Mouse (Mus musculus) left cerebral cortex, adult 11 months (tissue): ENCODE measurements around the gene St3gal5.
A peak's percentile ranks its signal among the peaks of the same experiment; 100 is the strongest.
"Not testable (repeated sequence)": the region's sequence is repeated elsewhere in the genome, so short reads cannot be mapped to it uniquely, and the experiment has no call there.

Source experiments
- DNase-seq: peaks from one replicate; pipeline ENCODE4 v3.0.0; 2022; ENCODE audit warnings: low spot score

Gene St3gal5

GRCm38 (mm10) chr6:72134850-72135515 is 37.6 kb downstream of the St3gal5 start:
- no peak for DNase-seq

DNA sequence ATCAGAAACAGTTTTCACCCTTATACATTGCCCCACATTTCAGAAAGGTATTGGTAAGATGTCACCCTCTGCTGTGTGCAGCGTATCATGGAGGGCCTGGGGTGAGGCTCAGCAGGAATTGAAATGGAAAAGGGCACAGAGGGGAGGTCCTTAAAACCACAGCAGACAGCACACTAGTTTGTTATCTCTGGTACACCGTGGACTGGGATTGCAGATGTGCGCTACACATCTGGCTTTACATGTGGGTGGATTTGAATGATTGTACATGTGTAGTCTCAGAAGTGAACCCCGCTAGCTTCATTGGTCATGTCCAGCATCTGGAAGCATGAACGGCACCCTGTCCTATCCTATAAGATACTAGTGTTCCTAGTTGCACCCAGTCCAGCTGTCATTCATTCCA is 38.6 kb downstream of the St3gal5 start:
- no peak for DNase-seq

GRCm38 (mm10) chr6:72136543-72136942 is 39.2 kb downstream of the St3gal5 start:
- no peak for DNase-seq

- no peak for DNase-seq
Measured at GRCm38 (mm10) chr6:72139508-72140193, 42.3 kb downstream of the St3gal5 start.

DNA sequence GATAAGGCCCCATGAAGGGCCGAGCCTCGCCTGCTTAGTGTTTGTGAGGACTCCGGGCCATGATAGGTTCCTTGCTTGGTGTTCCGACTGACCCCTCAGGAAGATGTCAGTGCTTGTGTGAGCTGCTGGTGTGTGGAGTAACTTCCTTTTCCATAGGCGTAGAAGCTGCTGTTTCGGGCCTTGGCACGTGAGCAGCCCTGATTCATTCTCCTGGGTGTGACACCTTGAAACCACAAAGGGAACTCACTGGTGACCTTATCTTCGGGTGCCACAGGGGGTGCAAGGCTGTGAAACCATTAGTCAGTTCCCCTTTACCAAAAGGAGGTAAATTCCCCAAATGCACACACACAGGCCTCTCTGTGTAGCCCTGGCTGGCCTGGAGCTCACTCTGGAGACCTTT is 43.0 kb downstream of the St3gal5 start:
- no peak for DNase-seq

DNA sequence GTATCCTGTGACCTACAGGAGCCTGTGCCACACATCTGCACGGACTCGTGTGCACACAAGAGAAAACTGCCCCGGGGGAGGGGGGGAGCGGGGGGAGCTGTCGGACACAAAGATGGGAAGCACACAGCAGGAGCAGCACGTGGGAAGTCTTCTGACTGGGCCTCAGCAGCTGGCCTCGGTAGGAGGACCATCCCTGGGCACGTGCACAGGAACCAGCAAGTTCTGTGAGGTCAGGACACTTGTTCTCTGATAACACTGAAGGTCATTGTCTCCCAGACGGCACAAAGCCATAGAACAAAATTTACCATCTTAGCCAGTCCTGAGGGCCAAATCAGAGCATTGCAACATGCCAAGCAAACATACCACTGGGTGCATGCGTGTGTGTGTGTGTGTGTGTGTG is 43.8 kb downstream of the St3gal5 start:
- no peak for DNase-seq

- no peak for DNase-seq
Measured at GRCm38 (mm10) chr6:72142561-72142960, 45.2 kb downstream of the St3gal5 start.

GRCm38 (mm10) chr6:72144353-72144752 is 47.0 kb downstream of the St3gal5 start:
- DNase-seq = no peak

DNA sequence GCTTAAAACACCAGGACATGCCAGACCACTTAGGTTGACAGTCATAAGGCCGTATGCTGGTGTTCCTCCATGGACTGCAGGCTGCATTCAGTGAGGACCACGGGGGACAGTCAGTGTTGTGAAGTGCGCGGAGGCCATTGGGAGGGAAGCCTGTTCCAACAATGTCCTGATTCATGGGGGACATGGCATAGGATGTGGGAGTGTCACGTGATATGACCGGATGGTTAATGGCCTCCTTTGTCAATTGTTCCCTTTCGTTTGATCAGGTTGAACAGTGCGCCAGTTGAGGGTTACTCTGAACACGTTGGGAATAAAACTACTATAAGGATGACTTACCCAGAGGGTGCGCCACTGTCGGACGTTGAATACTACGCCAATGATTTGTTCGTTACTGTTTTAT is 49.4 kb downstream of the St3gal5 start:
- peak; percentile 25 for DNase-seq

GRCm38 (mm10) chr6:72148721-72149120 is 51.3 kb downstream of the St3gal5 start:
- DNase-seq = no peak

- no peak for DNase-seq
Measured at GRCm38 (mm10) chr6:72149797-72150196, 52.4 kb downstream of the St3gal5 start.

DNA sequence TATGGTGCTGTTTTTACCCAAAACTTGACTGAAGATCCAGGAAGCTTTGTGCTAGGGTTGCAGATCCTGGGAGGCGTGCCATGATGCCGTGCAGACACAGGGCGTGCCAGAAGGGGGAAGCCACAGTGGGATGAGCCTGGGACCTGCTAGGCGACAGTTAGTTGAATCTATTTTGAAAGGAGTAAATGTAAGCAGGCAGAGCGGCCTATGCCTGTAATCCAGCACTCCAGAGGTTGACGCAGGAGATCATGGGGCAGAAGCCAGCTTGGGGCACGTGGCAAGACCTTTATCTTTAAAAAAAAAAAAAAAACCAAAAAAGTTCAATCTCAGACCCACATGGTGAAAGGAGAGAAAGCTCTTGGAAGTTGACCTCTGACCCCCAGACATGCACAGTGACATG is 55.3 kb downstream of the St3gal5 start:
- DNase-seq = no peak

GRCm38 (mm10) chr6:72153455-72153854 is 56.1 kb downstream of the St3gal5 start:
- no peak for DNase-seq

GRCm38 (mm10) chr6:72154008-72154407 is 56.6 kb downstream of the St3gal5 start:
- not testable (repeated sequence) for DNase-seq

DNA sequence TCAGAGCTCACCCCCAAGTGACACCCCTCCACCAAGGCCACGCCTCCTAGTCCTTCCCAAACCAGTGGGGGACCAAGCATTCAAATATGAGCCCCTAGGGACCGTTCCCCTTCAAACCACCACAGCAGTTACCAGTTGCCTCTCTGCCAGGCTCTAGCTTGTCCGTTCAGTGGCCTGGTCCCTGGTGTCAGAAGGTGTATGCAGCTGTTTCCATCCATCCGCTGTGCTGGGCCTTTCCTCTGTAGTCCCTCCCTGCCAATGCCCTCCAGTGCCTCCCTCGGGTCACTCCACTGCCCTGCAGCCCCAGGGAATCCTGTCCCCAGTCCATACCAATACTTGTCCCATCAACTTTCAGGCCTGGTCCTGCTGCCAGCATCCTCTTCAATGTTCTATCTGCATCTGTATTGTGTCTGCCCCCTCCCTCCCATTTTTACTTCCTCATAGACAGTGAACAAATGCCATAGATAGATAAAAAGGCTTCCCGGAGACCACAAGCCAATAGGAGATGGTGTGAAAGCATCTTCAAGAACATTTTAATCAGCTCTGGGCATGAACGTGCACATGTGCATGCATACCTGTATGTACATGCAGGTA is 57.6 kb downstream of the St3gal5 start:
- DNase-seq = no peak

GRCm38 (mm10) chr6:72155649-72156048 is 58.3 kb downstream of the St3gal5 start:
- no peak for DNase-seq

GRCm38 (mm10) chr6:72158966-72159764 is 61.8 kb downstream of the St3gal5 start:
- DNase-seq = no peak

DNA sequence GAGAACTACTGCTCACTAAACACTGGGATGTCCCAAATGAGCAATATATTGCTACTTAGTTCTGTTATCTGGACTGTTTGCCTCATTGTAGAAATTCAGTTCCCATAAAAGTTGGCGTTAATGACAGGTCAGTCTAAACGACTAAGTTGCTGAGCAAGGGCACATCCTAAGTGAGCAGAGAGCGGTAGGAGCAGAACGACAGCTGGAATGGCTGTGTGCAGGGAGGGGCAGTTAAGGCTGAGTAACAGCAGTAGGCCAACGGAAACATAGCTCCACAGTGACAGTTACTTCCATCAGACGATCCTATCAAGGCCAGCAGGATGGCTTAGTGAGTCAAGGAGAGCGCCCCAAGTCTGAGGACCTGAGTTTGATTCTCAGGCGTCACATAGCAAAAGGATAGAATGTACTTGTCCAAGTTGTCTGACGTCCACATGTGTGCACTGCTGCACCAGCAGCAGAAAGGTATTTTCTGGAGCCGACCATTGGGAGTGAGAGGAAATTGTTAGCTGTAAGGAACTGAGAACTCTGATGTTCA is 62.5 kb downstream of the St3gal5 start:
- no peak for DNase-seq

DNA sequence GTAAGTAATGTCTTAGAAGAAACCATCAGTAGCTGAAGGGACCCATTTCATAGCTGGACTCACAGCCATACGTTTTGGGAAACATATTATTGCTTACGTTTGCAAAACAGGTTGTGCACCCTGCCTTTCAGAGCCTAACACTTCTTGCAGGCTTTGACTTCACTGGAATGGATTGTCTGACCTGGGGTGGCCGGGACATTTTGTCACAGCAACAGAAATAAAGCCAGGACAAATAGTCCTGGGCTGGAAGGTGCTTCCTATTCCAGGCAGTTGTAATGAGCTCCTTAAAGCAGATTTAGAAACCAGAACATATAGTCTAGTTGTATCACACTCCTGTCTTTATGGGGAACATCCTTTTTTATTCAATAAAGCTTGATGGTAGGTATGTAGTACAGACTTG is 63.6 kb downstream of the St3gal5 start:
- DNase-seq = no peak

GRCm38 (mm10) chr6:72161751-72162150 is 64.4 kb downstream of the St3gal5 start:
- DNase-seq = no peak

DNA sequence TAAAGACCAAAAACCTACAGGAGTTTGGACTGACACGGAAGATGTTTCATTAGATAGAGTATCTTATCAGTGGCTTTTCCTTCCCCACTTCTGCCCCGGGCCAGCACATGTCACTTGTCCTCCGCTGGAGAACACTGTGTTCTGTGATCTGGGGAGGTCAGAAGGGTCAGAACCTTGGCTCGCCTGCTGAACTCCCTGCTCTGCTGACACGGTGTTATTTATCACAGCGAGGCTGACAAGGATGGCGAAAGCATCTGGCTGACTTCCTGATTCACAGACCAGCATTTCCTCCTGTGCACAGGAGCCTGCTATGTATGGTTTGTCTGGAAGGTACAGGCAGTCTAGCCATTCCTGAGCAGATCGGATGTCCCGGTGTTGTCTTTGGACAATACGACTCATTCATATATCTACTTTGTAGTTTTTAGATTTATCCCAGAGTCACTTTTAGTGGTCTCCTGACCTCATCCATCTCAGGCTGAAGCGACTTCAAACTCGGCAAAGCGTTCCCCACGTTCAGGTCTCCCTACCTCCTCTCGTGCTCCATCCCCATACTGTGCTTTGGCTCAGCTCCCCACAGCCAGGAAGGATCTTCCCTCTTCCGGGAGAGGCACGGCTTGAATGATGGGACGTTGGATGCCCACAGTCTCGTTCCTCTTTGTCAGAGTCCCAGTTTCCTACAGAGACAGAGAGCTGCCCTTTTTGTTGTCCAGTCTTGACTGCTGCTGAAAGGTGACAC is 64.9 kb downstream of the St3gal5 start:
- no peak for DNase-seq
